Mouse (Mus musculus): ENCODE data around the gene Cxadr.

GRCm38 (mm10) chr16:78301831-78302677 is 765 bp downstream of the Cxadr start:
- TF ChIP-seq POLR2A (IDR thresholded peaks at IDR 0.05; ENCODE audit: insufficient read length, low read depth) (no peak), USF1 (IDR thresholded peaks at IDR 0.05; ENCODE audit: low read depth) (no peak), MYOG (IDR thresholded peaks at IDR 0.05; ENCODE audit: control insufficient read depth in 1 of 3, insufficient read depth in 1 of 3, insufficient read length in 2 of 3, low read depth in 2 of 3) (no peak), POLR2AphosphoS2 (IDR thresholded peaks at IDR 0.05; ENCODE audit: insufficient read length, low read depth) (no peak), MAX (IDR thresholded peaks at IDR 0.05; ENCODE audit: low read depth) (no peak), MYOD1 (IDR thresholded peaks at IDR 0.05; ENCODE audit: control insufficient read depth in 1 of 3, insufficient read length in 2 of 3, low read depth in 2 of 3) (no peak), TCF12 (IDR thresholded peaks at IDR 0.05; ENCODE audit: insufficient read depth, poor library complexity, severe bottlenecking) (no peak), E2F4 (IDR thresholded peaks at IDR 0.05; ENCODE audit: insufficient read depth) (no peak), REST (IDR thresholded peaks at IDR 0.05; ENCODE audit: insufficient read depth, insufficient read length) (no peak), CEBPB (IDR thresholded peaks at IDR 0.05; ENCODE audit: insufficient read depth, poor library complexity, severe bottlenecking) (no peak)
